Mouse (Mus musculus) liver, postnatal 0 days (tissue): ENCODE data around the gene Rack1. TPM values are rescaled to one million over a fixed set of nuclear protein-coding genes. Genes with fewer than 3 reads are reported as not detected.

Experiments
- ATAC-seq: fragments of 200-750 bp; cut with Nextera tagmentation; 2 replicates; pipeline ENCODE4 v1.8.0; 2017; ENCODE audit warnings: mild to moderate bottlenecking, moderate library complexity
- DNase-seq: peaks from one replicate; pipeline ENCODE4 v3.0.0-alpha.2; 2016
- H3K27ac ChIP-seq: fragments of 300-500 bp; sonication (generic); 2 replicates; pipeline ENCODE4 v1.5.1; 2014; ENCODE audit warnings: antibody characterized with exemption, moderate library complexity, mild to moderate bottlenecking, low read depth
- H3K27me3 ChIP-seq: fragments of 300-500 bp; sonication (generic); 2 replicates; pipeline ENCODE4 v1.6.1; 2014; ENCODE audit warnings: low read length, control low read depth, mixed read lengths; ENCODE audit not compliant: insufficient read depth
- H3K36me3 ChIP-seq: fragments of 300-500 bp; sonication (generic); replicated peaks from 2 replicates; pipeline ENCODE4 v1.6.1; 2014; ENCODE audit warnings: mild to moderate bottlenecking, control low read depth, low read length, moderate library complexity, mixed read lengths; ENCODE audit not compliant: insufficient read depth
- H3K4me1 ChIP-seq: fragments of 300-500 bp; sonication (generic); 2 replicates; pipeline ENCODE4 v1.6.1; 2014; ENCODE audit warnings: antibody characterized with exemption, mild to moderate bottlenecking, control low read depth; ENCODE audit not compliant: insufficient read depth
- H3K4me2 ChIP-seq: fragments of 300-500 bp; sonication (generic); 2 replicates; pipeline ENCODE4 v1.6.1; 2014; ENCODE audit warnings: low read depth, mild to moderate bottlenecking, low read length, moderate library complexity, mixed read lengths
- H3K4me3 ChIP-seq: fragments of 300-500 bp; sonication (generic); 2 replicates; pipeline ENCODE4 v1.5.1; 2014; ENCODE audit warnings: low read depth, low read length
- H3K9ac ChIP-seq: fragments of 300-500 bp; sonication (generic); replicated peaks from 2 replicates; pipeline ENCODE4 v1.6.1; 2014; ENCODE audit warnings: mild to moderate bottlenecking, moderate library complexity
- H3K9me3 ChIP-seq: fragments of 300-500 bp; sonication (generic); 2 replicates; pipeline ENCODE4 v1.6.1; 2016; ENCODE audit warnings: mild to moderate bottlenecking, control low read depth, low read length, mixed read lengths
- CTCF ChIP-seq: sonication (generic); IDR thresholded peaks from 2 replicates; pipeline ENCODE4 v1.5.1; 2016; ENCODE audit warnings: antibody characterized with exemption, low read depth
- EP300 ChIP-seq: IDR thresholded peaks from 2 replicates; pipeline ENCODE4 v1.6.1; 2016; ENCODE audit warnings: antibody characterized with exemption, low read depth, mild to moderate bottlenecking
- WGBS: fragments of 180-500 bp; shearing (Covaris S2); extraction: QIAGEN DNeasy Blood & Tissue Kit; methylation state at CpG from one replicate; pipeline ENCODE4 v1.1.7; 2014; ENCODE audit not compliant: insufficient replicate concordance; 5-methylcytosine and 5-hydroxymethylcytosine counted together
- polyA plus RNA-seq: library from polyadenylated mRNA; unstranded; fragments of >200 nt; fragmentation: Nextera tagmentation; extraction: Ambion mirVana; gene quantifications from 2 replicates; pipeline ENCODE4 v1.2.1, GENCODE M21; 2015

Rack1 gene
- polyA plus RNA-seq, 1 experiment from 2014 or later: 398 TPM

GRCm38 (mm10) chr11:48782243-48782642 lies 17.9 kb upstream of the Rack1 start:
- Histone ChIP-seq H3K9ac (no peak overlapping the region), H3K4me1 (no peaks in the 10 kb centered on the region), H3K27me3 (no peaks in the 10 kb centered on the region), H3K4me3 (no peak overlapping the region), H3K27ac (no peak overlapping the region), H3K4me2 (no peak overlapping the region), H3K9me3 (no peaks in the 10 kb centered on the region), H3K36me3 (no peaks in the 10 kb centered on the region)
- 80% methylated on average over 4 of the region's 4 CpGs for WGBS
- no peak for DNase-seq
- no peak for ATAC-seq
- TF ChIP-seq EP300 (no peak), CTCF (0 out of 2 replicates have a peak, but pooled peaks have one; percentile 25)

- Histone ChIP-seq H3K4me3 (peak overlapping the region; percentile 41), H3K27me3 (no peaks in the 10 kb centered on the region), H3K4me1 (peaks cover 5% of the 10 kb centered on the region), H3K36me3 (no peaks in the 10 kb centered on the region), H3K9ac (no peak overlapping the region), H3K27ac (0 out of 2 replicates have a peak overlapping the region, but pooled peaks have one; percentile 36), H3K4me2 (peak overlapping the region; percentile 71), H3K9me3 (no peaks in the 10 kb centered on the region)
- no peak for TF ChIP-seq EP300
- 41% methylated on average over 10 of the region's 10 CpGs for WGBS
- ATAC-seq (peak; percentile 83), DNase-seq (peak; percentile 74)
These were observed 12.5 kb upstream of the Rack1 start for GRCm38 (mm10) chr11:48787455-48788211.

- peak overlapping the region; percentile 41 for H3K4me3 ChIP-seq
- H3K36me3 ChIP-seq: no peaks in the 10 kb centered on the region
- DNase-seq (peak; percentile 82), ATAC-seq (peak; percentile 55)
- H3K27ac ChIP-seq: peak overlapping the region; percentile 36
- TF ChIP-seq CTCF: peak; percentile 83
- no peak for TF ChIP-seq EP300
- H3K9me3 ChIP-seq: no peaks in the 10 kb centered on the region
- H3K9ac ChIP-seq: 0 out of 2 replicates have a peak overlapping the region, but pooled peaks have one; percentile 5
- H3K4me2 ChIP-seq: peak overlapping the region; percentile 71
- peaks cover 5% of the 10 kb centered on the region for H3K4me1 ChIP-seq
- 5% methylated on average over 16 of the region's 16 CpGs for WGBS
- no peaks in the 10 kb centered on the region for H3K27me3 ChIP-seq
These were observed 11.6 kb upstream of the Rack1 start for GRCm38 (mm10) chr11:48788311-48789089.

GRCm38 (mm10) chr11:48789215-48789614 lies 10.9 kb upstream of the Rack1 start:
- H3K9me3 ChIP-seq: no peaks in the 10 kb centered on the region
- 84% methylated on average over 5 of the region's 5 CpGs for whole genome bisulfite sequencing
- H3K4me3 ChIP-seq: no peak overlapping the region
- ATAC-seq: no peak
- no peak overlapping the region for H3K9ac ChIP-seq
- H3K27ac ChIP-seq: no peak overlapping the region
- no peak for DNase-seq
- no peaks in the 10 kb centered on the region for H3K36me3 ChIP-seq
- TF ChIP-seq CTCF (no peak), EP300 (no peak)
- peaks cover 5% of the 10 kb centered on the region for H3K4me1 ChIP-seq
- no peak overlapping the region; the same call in 1 of the 2 replicates for H3K4me2 ChIP-seq
- no peaks in the 10 kb centered on the region for H3K27me3 ChIP-seq

GRCm38 (mm10) chr11:48789973-48790823 lies 9.9 kb upstream of the Rack1 start:
- WGBS: 15% methylated on average over 20 of the region's 20 CpGs
- Histone ChIP-seq H3K4me3 (peak overlapping the region; percentile 24), H3K4me2 (peak overlapping the region; percentile 60), H3K36me3 (no peaks in the 10 kb centered on the region), H3K27me3 (no peaks in the 10 kb centered on the region), H3K9me3 (no peaks in the 10 kb centered on the region), H3K27ac (no peak overlapping the region), H3K9ac (no peak overlapping the region), H3K4me1 (peaks cover 5% of the 10 kb centered on the region)
- ATAC-seq (peak; percentile 62), DNase-seq (peak; percentile 87)
- peak; percentile 94 for TF ChIP-seq CTCF
- TF ChIP-seq EP300: no peak
